Comparison of ENCODE assay signal across 29 mouse cellular contexts in the genomic region with DNA sequence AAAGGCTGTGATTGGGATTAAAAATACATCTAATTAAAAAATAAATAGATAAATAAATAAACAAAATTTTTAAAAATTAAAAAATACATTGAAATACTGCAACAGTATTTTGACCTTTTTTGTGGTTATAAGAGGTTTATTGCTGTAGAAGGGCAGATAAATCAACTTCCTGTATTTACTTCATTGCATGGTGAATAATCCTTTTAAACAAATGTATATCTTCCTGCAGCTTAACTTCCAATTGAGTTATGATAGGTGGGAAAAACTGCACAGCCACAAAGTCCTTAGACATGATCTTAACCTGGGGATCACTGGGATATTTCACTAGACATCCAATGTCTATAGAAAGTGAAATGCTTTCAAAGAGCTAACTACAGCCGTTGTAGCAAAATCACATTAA.
"Had no signal": no experiment of that assay in that cellular context is flagged by ENCODE, and none has a peak within 500 bp of the region (broad histone marks: within the 10 kb centered on the region; RNA-seq: fewer than 3 reads in every experiment).

No protein-coding gene starts in this region.

- H3K9ac ChIP-seq: limb, embryonic 12.5 days; limb, embryonic 13.5 days; limb, embryonic 15.5 days; liver, embryonic 12.5 days; liver, embryonic 13.5 days; liver, embryonic 14.5 days; liver, embryonic 15.5 days; liver, postnatal 0 days; lung, embryonic 14.5 days; lung, embryonic 15.5 days; midbrain, embryonic 12.5 days; midbrain, embryonic 13.5 days; midbrain, embryonic 15.5 days had no signal

- H3K36me3 ChIP-seq: limb, embryonic 10.5 days; limb, embryonic 12.5 days; limb, embryonic 13.5 days; limb, embryonic 15.5 days; liver, embryonic 12.5 days; liver, embryonic 13.5 days; liver, embryonic 15.5 days; lung, embryonic 15.5 days; midbrain, embryonic 10.5 days; midbrain, embryonic 12.5 days; midbrain, embryonic 13.5 days; midbrain, embryonic 15.5 days had no signal

- H3K27ac ChIP-seq: limb, embryonic 10.5 days; limb, embryonic 12.5 days; limb, embryonic 13.5 days; limb, embryonic 15.5 days; liver, embryonic 12.5 days; liver, embryonic 13.5 days; liver, embryonic 14.5 days; liver, embryonic 15.5 days; lung, embryonic 15.5 days; macrophage; midbrain, embryonic 10.5 days; midbrain, embryonic 12.5 days; midbrain, embryonic 13.5 days; midbrain, embryonic 15.5 days had no signal

- H3K27me3 ChIP-seq: limb, embryonic 12.5 days; limb, embryonic 13.5 days; limb, embryonic 15.5 days; liver, embryonic 12.5 days; liver, embryonic 13.5 days; liver, embryonic 15.5 days; lung, embryonic 15.5 days; megakaryocyte, embryonic 14.5 days; midbrain, embryonic 12.5 days; midbrain, embryonic 13.5 days; midbrain, embryonic 15.5 days had no signal

- H3K4me3 ChIP-seq: limb, embryonic 10.5 days; limb, embryonic 12.5 days; limb, embryonic 13.5 days; limb, embryonic 15.5 days; liver, embryonic 12.5 days; liver, embryonic 13.5 days; liver, embryonic 15.5 days; lung, embryonic 15.5 days; megakaryocyte, embryonic 14.5 days; midbrain, embryonic 10.5 days; midbrain, embryonic 12.5 days; midbrain, embryonic 13.5 days; midbrain, embryonic 15.5 days; myocyte had no signal

- DNase-seq: left cerebral cortex, postnatal 4 days; liver; liver, embryonic 13.5 days; liver, postnatal 0 days; lung, adult 18-20 months; lung, adult 2 months; lung, embryonic 14.5 days; lung, postnatal 10 days; lung, postnatal 14 days; lung, postnatal 36 days; lung, postnatal 4 days; midbrain, embryonic 14.5 days had no signal

- H3K9me3 ChIP-seq: limb, embryonic 10.5 days; limb, embryonic 12.5 days; limb, embryonic 13.5 days; limb, embryonic 15.5 days; liver, embryonic 12.5 days; liver, embryonic 13.5 days; liver, embryonic 15.5 days; lung, embryonic 15.5 days; megakaryocyte, embryonic 14.5 days; midbrain, embryonic 10.5 days; midbrain, embryonic 12.5 days; midbrain, embryonic 13.5 days; midbrain, embryonic 15.5 days had no signal

- ATAC-seq: liver, embryonic 12.5 days; liver, postnatal 0 days; lung, postnatal 0 days; midbrain, embryonic 13.5 days; midbrain, embryonic 15.5 days; midbrain, embryonic 16.5 days had no signal

- H3K4me1 ChIP-seq: limb, embryonic 10.5 days; limb, embryonic 12.5 days; limb, embryonic 13.5 days; limb, embryonic 15.5 days; liver, embryonic 12.5 days; liver, embryonic 13.5 days; liver, embryonic 15.5 days; lung, embryonic 15.5 days; megakaryocyte, embryonic 14.5 days; midbrain, embryonic 10.5 days; midbrain, embryonic 12.5 days; midbrain, embryonic 13.5 days; midbrain, embryonic 15.5 days had no signal
